Mouse (Mus musculus): ENCODE measurements around the gene Uhrf1bp1.

Gene Uhrf1bp1

GRCm38 (mm10) chr17:27908888-27909621 lies 52.8 kb downstream of the Uhrf1bp1 start, which contains the start of gene Anks1:
Gene Anks1 (plus strand): TSS chr17:27909306.
- peak; percentile 69; the same call in 1 of the 2 replicates for ATAC-seq (ENCODE audit: insufficient number of reproducible peaks, low FRiP score, low TSS enrichment)

- ATAC-seq (ENCODE audit: insufficient number of reproducible peaks, low FRiP score, low TSS enrichment), result peak; percentile 50; the same call in 1 of the 2 replicates
Observed at GRCm38 (mm10) chr17:27909622-27910500, 53.6 kb downstream of the Uhrf1bp1 start, which contains the start of gene Taf11. Gene Taf11 (minus strand): TSS chr17:27909844.

- no peak for ATAC-seq (ENCODE audit: insufficient number of reproducible peaks, low FRiP score, low TSS enrichment)
Observed at GRCm38 (mm10) chr17:27911371-27911770, 55.1 kb downstream of the Uhrf1bp1 start.

GRCm38 (mm10) chr17:27914742-27915141 lies 58.5 kb downstream of the Uhrf1bp1 start:
- ATAC-seq (ENCODE audit: insufficient number of reproducible peaks, low FRiP score, low TSS enrichment), result no peak

- no peak for ATAC-seq (ENCODE audit: insufficient number of reproducible peaks, low FRiP score, low TSS enrichment)
Observed at GRCm38 (mm10) chr17:27916366-27916765, 60.1 kb downstream of the Uhrf1bp1 start.

- no peak for ATAC-seq (ENCODE audit: insufficient number of reproducible peaks, low FRiP score, low TSS enrichment)
Observed at GRCm38 (mm10) chr17:27920676-27921075, 64.4 kb downstream of the Uhrf1bp1 start.

GRCm38 (mm10) chr17:27922174-27922712 lies 66.0 kb downstream of the Uhrf1bp1 start:
- ATAC-seq (ENCODE audit: insufficient number of reproducible peaks, low FRiP score, low TSS enrichment), result no peak

- ATAC-seq (ENCODE audit: insufficient number of reproducible peaks, low FRiP score, low TSS enrichment), result no peak
Observed at GRCm38 (mm10) chr17:27925054-27925453, 68.8 kb downstream of the Uhrf1bp1 start.

GRCm38 (mm10) chr17:27925504-27925903 lies 69.3 kb downstream of the Uhrf1bp1 start:
- ATAC-seq (ENCODE audit: insufficient number of reproducible peaks, low FRiP score, low TSS enrichment), result no peak

- no peak for ATAC-seq (ENCODE audit: insufficient number of reproducible peaks, low FRiP score, low TSS enrichment)
Observed at GRCm38 (mm10) chr17:27930291-27930690, 74.0 kb downstream of the Uhrf1bp1 start.

- ATAC-seq (ENCODE audit: insufficient number of reproducible peaks, low FRiP score, low TSS enrichment), result no peak
Observed at GRCm38 (mm10) chr17:27931826-27932225, 75.6 kb downstream of the Uhrf1bp1 start.

GRCm38 (mm10) chr17:27934136-27934910 lies 78.1 kb downstream of the Uhrf1bp1 start:
- ATAC-seq (ENCODE audit: insufficient number of reproducible peaks, low FRiP score, low TSS enrichment), result no peak

- no peak for ATAC-seq (ENCODE audit: insufficient number of reproducible peaks, low FRiP score, low TSS enrichment)
Observed at GRCm38 (mm10) chr17:27935091-27935490, 78.8 kb downstream of the Uhrf1bp1 start.

GRCm38 (mm10) chr17:27937054-27937615 lies 80.9 kb downstream of the Uhrf1bp1 start:
- no peak for ATAC-seq (ENCODE audit: insufficient number of reproducible peaks, low FRiP score, low TSS enrichment)

- no peak for ATAC-seq (ENCODE audit: insufficient number of reproducible peaks, low FRiP score, low TSS enrichment)
Observed at GRCm38 (mm10) chr17:27938121-27938754, 82.0 kb downstream of the Uhrf1bp1 start.

- no peak for ATAC-seq (ENCODE audit: insufficient number of reproducible peaks, low FRiP score, low TSS enrichment)
Observed at GRCm38 (mm10) chr17:27939028-27939427, 82.8 kb downstream of the Uhrf1bp1 start.

GRCm38 (mm10) chr17:27940352-27940751 lies 84.1 kb downstream of the Uhrf1bp1 start:
- no peak for ATAC-seq (ENCODE audit: insufficient number of reproducible peaks, low FRiP score, low TSS enrichment)

GRCm38 (mm10) chr17:27941178-27941577 lies 84.9 kb downstream of the Uhrf1bp1 start:
- no peak for ATAC-seq (ENCODE audit: insufficient number of reproducible peaks, low FRiP score, low TSS enrichment)

GRCm38 (mm10) chr17:27941698-27942097 lies 85.5 kb downstream of the Uhrf1bp1 start:
- peak; percentile 36; the same call in 1 of the 2 replicates for ATAC-seq (ENCODE audit: insufficient number of reproducible peaks, low FRiP score, low TSS enrichment)

All from cerebellum, adult (tissue).